Mouse (Mus musculus): ENCODE measurements at regions not wholly inside any gene's neighbourhood (a gene's known extent, or its start where the extent isn't known, plus 50 kb on each side); places are given as distances from the start of the nearest gene placed in this dataset.

GRCm38 (mm10) chr4:105870512-105870911, 80.8 kb downstream of the Gm12728 start:
- TF ChIP-seq ELF1 (IDR thresholded peaks at IDR 0.05; ENCODE audit: low read depth, low read length) (no peak), E2F4 (IDR thresholded peaks at IDR 0.05; ENCODE audit: borderline replicate concordance, low read depth, low read length) (no peak), UBTF (IDR thresholded peaks at IDR 0.05; ENCODE audit: borderline replicate concordance, insufficient read depth, low read depth, low read length) (no peak), USF2 (IDR thresholded peaks at IDR 0.05; ENCODE audit: borderline replicate concordance in 1 of 2, insufficient read depth in 1 of 2, low read depth in 1 of 2, low read length in 2 of 2) (no peak), USF1 (IDR thresholded peaks at IDR 0.05; ENCODE audit: low read depth, low read length) (no peak), SIN3A (IDR thresholded peaks at IDR 0.05; ENCODE audit: low read length) (no peak), MYB (IDR thresholded peaks at IDR 0.05; ENCODE audit: low read depth, low read length) (no peak), RCOR1 (IDR thresholded peaks at IDR 0.05; ENCODE audit: low read depth, low read length) (no peak), MAFK (IDR thresholded peaks at IDR 0.05; ENCODE audit: borderline replicate concordance, low read depth, low read length) (no peak)
- Histone ChIP-seq H3K9me3 (replicated peaks; ENCODE audit: insufficient read depth, low read length) (no peaks in the 10 kb centered on the region), H3K9ac (ENCODE audit: control insufficient read depth, low read depth, low read length, poor library complexity, severe bottlenecking) (no peak overlapping the region), H3K27ac (ENCODE audit: control insufficient read depth, low read depth, low read length) (no peak overlapping the region), H3K79me2 (ENCODE audit: control insufficient read depth, insufficient read depth, low read length, poor library complexity) (no peaks in the 10 kb centered on the region), H3K4me1 (ENCODE audit: control insufficient read depth in 1 of 2, insufficient read depth in 2 of 2, low read length in 2 of 2) (no peaks in the 10 kb centered on the region), H3K4me3 (ENCODE audit: control insufficient read depth in 1 of 2, insufficient read depth in 1 of 2, low read depth in 2 of 2, low read length in 2 of 2) (no peak overlapping the region), H3K27me3 (ENCODE audit: control insufficient read depth in 1 of 2, insufficient read depth in 2 of 2, low read length in 2 of 2) (no peaks in the 10 kb centered on the region), H3K36me3 (ENCODE audit: control insufficient read depth in 1 of 2, insufficient read depth in 2 of 2, low read length in 2 of 2) (no peaks in the 10 kb centered on the region)
- no peak for DNase-seq (ENCODE audit: low read depth, low spot score)

GRCm38 (mm10) chr4:105877246-105877645, 87.6 kb downstream of the Gm12728 start:
- Histone ChIP-seq H3K9me3 (replicated peaks; ENCODE audit: insufficient read depth, low read length) (no peaks in the 10 kb centered on the region), H3K36me3 (ENCODE audit: control insufficient read depth in 1 of 2, insufficient read depth in 2 of 2, low read length in 2 of 2) (no peaks in the 10 kb centered on the region), H3K79me2 (ENCODE audit: control insufficient read depth, insufficient read depth, low read length, poor library complexity) (no peaks in the 10 kb centered on the region), H3K27me3 (ENCODE audit: control insufficient read depth in 1 of 2, insufficient read depth in 2 of 2, low read length in 2 of 2) (no peaks in the 10 kb centered on the region), H3K27ac (ENCODE audit: control insufficient read depth, low read depth, low read length) (no peak overlapping the region), H3K4me3 (ENCODE audit: control insufficient read depth in 1 of 2, insufficient read depth in 1 of 2, low read depth in 2 of 2, low read length in 2 of 2) (no peak overlapping the region), H3K4me1 (ENCODE audit: control insufficient read depth in 1 of 2, insufficient read depth in 2 of 2, low read length in 2 of 2) (no peaks in the 10 kb centered on the region), H3K9ac (ENCODE audit: control insufficient read depth, low read depth, low read length, poor library complexity, severe bottlenecking) (no peak overlapping the region)
- no peak for TF ChIP-seq MYC (IDR thresholded peaks at IDR 0.05; ENCODE audit: low read depth, low read length)
- no peak for TF ChIP-seq MEF2A (IDR thresholded peaks at IDR 0.05; ENCODE audit: extremely low read depth, insufficient replicate concordance, low read depth, low read length, poor library complexity, severe bottlenecking)
- no peak for TF ChIP-seq POLR2AphosphoS5 (IDR thresholded peaks at IDR 0.05; ENCODE audit: borderline replicate concordance, low read depth, low read length)
- no peak for TF ChIP-seq KAT2A (conservative IDR thresholded peaks at IDR 0.05; ENCODE audit: low read depth, low read length)
- no peak for TF ChIP-seq HCFC1 (IDR thresholded peaks at IDR 0.05; ENCODE audit: low read depth, low read length)
- TF ChIP-seq GATA1 (IDR thresholded peaks at IDR 0.05; ENCODE audit: low read depth, low read length), result no peak
- TF ChIP-seq MAX (IDR thresholded peaks at IDR 0.05; ENCODE audit: low read length), result no peak
- TF ChIP-seq ZMIZ1 (IDR thresholded peaks at IDR 0.05; ENCODE audit: low read depth, low read length), result no peak
- no peak for TF ChIP-seq NELFE (IDR thresholded peaks at IDR 0.05; ENCODE audit: low read depth, low read length)
- TF ChIP-seq GABPA (IDR thresholded peaks at IDR 0.05; ENCODE audit: low read depth, low read length), result no peak
- TF ChIP-seq USF2 (IDR thresholded peaks at IDR 0.05; ENCODE audit: borderline replicate concordance in 1 of 2, insufficient read depth in 1 of 2, low read depth in 1 of 2, low read length in 2 of 2), result no peak
- TF ChIP-seq E2F4 (IDR thresholded peaks at IDR 0.05; ENCODE audit: borderline replicate concordance, low read depth, low read length), result no peak
- TF ChIP-seq TBP (IDR thresholded peaks at IDR 0.05; ENCODE audit: low read depth, low read length), result no peak
- TF ChIP-seq RAD21 (IDR thresholded peaks at IDR 0.05; ENCODE audit: low read depth, low read length), result no peak
- TF ChIP-seq RCOR1 (IDR thresholded peaks at IDR 0.05; ENCODE audit: low read depth, low read length), result no peak
- TF ChIP-seq UBTF (IDR thresholded peaks at IDR 0.05; ENCODE audit: borderline replicate concordance, insufficient read depth, low read depth, low read length), result no peak
- no peak for TF ChIP-seq MYB (IDR thresholded peaks at IDR 0.05; ENCODE audit: low read depth, low read length)
- TF ChIP-seq NRF1 (IDR thresholded peaks at IDR 0.05; ENCODE audit: insufficient read depth, low read depth, low read length, poor library complexity, severe bottlenecking), result no peak
- TF ChIP-seq MAFK (IDR thresholded peaks at IDR 0.05; ENCODE audit: borderline replicate concordance, low read depth, low read length), result no peak
- no peak for DNase-seq (ENCODE audit: low read depth, low spot score)
